Mouse (Mus musculus): ENCODE data around the gene Nme9. TPM values are rescaled to one million over a fixed set of nuclear protein-coding genes. Genes with fewer than 3 reads are reported as not detected.

Nme9 gene
- polyA plus RNA-seq (2016; fragmentation: Nextera tagmentation; extraction: Ambion mirVana): 0.31 and 0.42 TPM in 2 replicates

GRCm38 (mm10) chr9:99451161-99451560 lies at the start of gene Nme9:
Gene Nme9 (plus strand): TSS chr9:99451475.
- H3K27me3 ChIP-seq: peaks cover 23% of the 10 kb centered on the region; the same call in 1 of the 2 replicates
- WGBS: 9% methylated on average over 14 of the region's 14 CpGs
- H3K36me3 ChIP-seq (replicated peaks): no peaks in the 10 kb centered on the region
- H3K4me1 ChIP-seq: peaks cover 5% of the 10 kb centered on the region; the same call in 1 of the 2 replicates
- no peaks in the 10 kb centered on the region for H3K9me3 ChIP-seq
- no peak for ATAC-seq (ENCODE audit: low FRiP score)
- no peak within 1 kb of the TSS for H3K4me3 ChIP-seq (replicated peaks)
- H3K27ac ChIP-seq: no peak within 1 kb of the TSS
- no peak within 1 kb of the TSS for H3K9ac ChIP-seq
- 0 out of 2 replicates have a peak within 1 kb of the TSS, but pooled peaks have one; percentile 17 for H3K4me2 ChIP-seq

- H3K9ac ChIP-seq: no peak overlapping the region
- no peak overlapping the region for H3K4me2 ChIP-seq
- no peak for ATAC-seq (ENCODE audit: low FRiP score)
- no peaks in the 10 kb centered on the region for H3K4me1 ChIP-seq
- no peaks in the 10 kb centered on the region for H3K36me3 ChIP-seq (replicated peaks)
- H3K9me3 ChIP-seq: no peaks in the 10 kb centered on the region
- no peak overlapping the region for H3K4me3 ChIP-seq (replicated peaks)
- no peaks in the 10 kb centered on the region for H3K27me3 ChIP-seq
- no peak overlapping the region for H3K27ac ChIP-seq
- WGBS: 81% methylated on average over 3 of the region's 3 CpGs
Observed at GRCm38 (mm10) chr9:99409280-99409679, 42.0 kb upstream of the Nme9 start.

GRCm38 (mm10) chr9:99411093-99411492 lies 40.2 kb upstream of the Nme9 start:
- H3K27me3 ChIP-seq: no peaks in the 10 kb centered on the region
- no peaks in the 10 kb centered on the region for H3K36me3 ChIP-seq (replicated peaks)
- H3K27ac ChIP-seq: no peak overlapping the region
- no peaks in the 10 kb centered on the region for H3K9me3 ChIP-seq
- no peak overlapping the region for H3K4me3 ChIP-seq (replicated peaks)
- no peak overlapping the region for H3K4me2 ChIP-seq
- ATAC-seq (ENCODE audit: low FRiP score): no peak
- H3K4me1 ChIP-seq: no peaks in the 10 kb centered on the region
- H3K9ac ChIP-seq: no peak overlapping the region
- 91% methylated on average over 5 of the region's 5 CpGs for WGBS

GRCm38 (mm10) chr9:99411785-99412184 lies 39.5 kb upstream of the Nme9 start:
- no peaks in the 10 kb centered on the region for H3K9me3 ChIP-seq
- 92% methylated on average over 4 of the region's 4 CpGs for WGBS

GRCm38 (mm10) chr9:99416809-99417208 lies 34.5 kb upstream of the Nme9 start:
- H3K9me3 ChIP-seq: no peaks in the 10 kb centered on the region
- no peak overlapping the region for H3K4me3 ChIP-seq (replicated peaks)
- no peak overlapping the region for H3K9ac ChIP-seq
- no peak overlapping the region for H3K27ac ChIP-seq
- peaks cover 20% of the 10 kb centered on the region for H3K4me1 ChIP-seq
- H3K4me2 ChIP-seq: no peak overlapping the region
- no peak for ATAC-seq (ENCODE audit: low FRiP score)
- no peaks in the 10 kb centered on the region for H3K27me3 ChIP-seq
- 88% methylated on average over 3 of the region's 3 CpGs for WGBS
- no peaks in the 10 kb centered on the region for H3K36me3 ChIP-seq (replicated peaks)

More at GRCm38 (mm10) chr9:99411785-99412184, 39.5 kb upstream of the Nme9 start:
- no peaks in the 10 kb centered on the region for H3K27me3 ChIP-seq
- H3K9ac ChIP-seq: no peak overlapping the region
- H3K36me3 ChIP-seq (replicated peaks): no peaks in the 10 kb centered on the region
- H3K4me3 ChIP-seq (replicated peaks): no peak overlapping the region
- H3K27ac ChIP-seq: no peak overlapping the region
- no peak overlapping the region for H3K4me2 ChIP-seq
- no peak for ATAC-seq (ENCODE audit: low FRiP score)
- H3K4me1 ChIP-seq: no peaks in the 10 kb centered on the region

- Histone ChIP-seq H3K9ac (no peak overlapping the region), H3K4me1 (peaks cover 20% of the 10 kb centered on the region), H3K4me2 (no peak overlapping the region), H3K36me3 (replicated peaks) (no peaks in the 10 kb centered on the region), H3K27me3 (no peaks in the 10 kb centered on the region), H3K27ac (peak overlapping the region; percentile 13; the same call in 1 of the 2 replicates), H3K4me3 (replicated peaks) (no peak overlapping the region), H3K9me3 (no peaks in the 10 kb centered on the region)
- no peak for ATAC-seq (ENCODE audit: low FRiP score)
- WGBS: 77% methylated on average over 4 of the region's 4 CpGs
Observed at GRCm38 (mm10) chr9:99417288-99417846, 33.9 kb upstream of the Nme9 start.

GRCm38 (mm10) chr9:99418377-99418776 lies 32.9 kb upstream of the Nme9 start:
- H3K4me3 ChIP-seq (replicated peaks): no peak overlapping the region
- no peaks in the 10 kb centered on the region for H3K27me3 ChIP-seq
- H3K27ac ChIP-seq: no peak overlapping the region
- peaks cover 28% of the 10 kb centered on the region for H3K4me1 ChIP-seq
- no peak overlapping the region for H3K4me2 ChIP-seq
- ATAC-seq (ENCODE audit: low FRiP score): no peak; the same call in 1 of the 2 replicates
- no peaks in the 10 kb centered on the region for H3K36me3 ChIP-seq (replicated peaks)
- H3K9me3 ChIP-seq: no peaks in the 10 kb centered on the region
- WGBS: 68% methylated on average over 5 of the region's 5 CpGs
- no peak overlapping the region for H3K9ac ChIP-seq

GRCm38 (mm10) chr9:99419951-99420701 lies 31.1 kb upstream of the Nme9 start:
- no peaks in the 10 kb centered on the region for H3K27me3 ChIP-seq

GRCm38 (mm10) chr9:99421914-99422313 lies 29.4 kb upstream of the Nme9 start:
- H3K9ac ChIP-seq: no peak overlapping the region
- H3K4me2 ChIP-seq: no peak overlapping the region
- H3K36me3 ChIP-seq (replicated peaks): no peaks in the 10 kb centered on the region
- no peak overlapping the region for H3K27ac ChIP-seq
- 79% methylated on average over 3 of the region's 3 CpGs for WGBS
- no peaks in the 10 kb centered on the region for H3K27me3 ChIP-seq
- H3K4me3 ChIP-seq (replicated peaks): no peak overlapping the region
- no peak for ATAC-seq (ENCODE audit: low FRiP score)
- peaks cover 41% of the 10 kb centered on the region for H3K4me1 ChIP-seq
- H3K9me3 ChIP-seq: no peaks in the 10 kb centered on the region

More at GRCm38 (mm10) chr9:99419951-99420701, 31.1 kb upstream of the Nme9 start:
- H3K27ac ChIP-seq: no peak overlapping the region
- H3K9ac ChIP-seq: no peak overlapping the region
- H3K4me2 ChIP-seq: no peak overlapping the region
- no peak for ATAC-seq (ENCODE audit: low FRiP score)
- H3K4me3 ChIP-seq (replicated peaks): no peak overlapping the region
- WGBS: 83% methylated on average over 8 of the region's 8 CpGs
- H3K36me3 ChIP-seq (replicated peaks): no peaks in the 10 kb centered on the region
- no peaks in the 10 kb centered on the region for H3K9me3 ChIP-seq
- H3K4me1 ChIP-seq: peaks cover 41% of the 10 kb centered on the region

- 66% methylated on average over 9 of the region's 9 CpGs for WGBS
- Histone ChIP-seq H3K9ac (no peak overlapping the region), H3K4me2 (no peak overlapping the region), H3K4me3 (replicated peaks) (no peak overlapping the region), H3K4me1 (peaks cover 22% of the 10 kb centered on the region), H3K9me3 (no peaks in the 10 kb centered on the region), H3K27ac (no peak overlapping the region), H3K36me3 (replicated peaks) (no peaks in the 10 kb centered on the region), H3K27me3 (no peaks in the 10 kb centered on the region)
- ATAC-seq (ENCODE audit: low FRiP score): no peak
Observed at GRCm38 (mm10) chr9:99423692-99424573, 27.3 kb upstream of the Nme9 start.

GRCm38 (mm10) chr9:99424574-99424863 lies 26.8 kb upstream of the Nme9 start:
- 81% methylated on average over 4 of the region's 4 CpGs for WGBS
- Histone ChIP-seq H3K36me3 (replicated peaks) (no peaks in the 10 kb centered on the region), H3K4me1 (peaks cover 21% of the 10 kb centered on the region), H3K4me2 (no peak overlapping the region), H3K9ac (no peak overlapping the region), H3K27ac (no peak overlapping the region), H3K9me3 (no peaks in the 10 kb centered on the region), H3K4me3 (replicated peaks) (no peak overlapping the region), H3K27me3 (no peaks in the 10 kb centered on the region)
- ATAC-seq (ENCODE audit: low FRiP score): no peak

GRCm38 (mm10) chr9:99425262-99425661 lies 26.0 kb upstream of the Nme9 start:
- no peak overlapping the region for H3K9ac ChIP-seq
- peaks cover 21% of the 10 kb centered on the region for H3K4me1 ChIP-seq
- ATAC-seq (ENCODE audit: low FRiP score): no peak
- no peaks in the 10 kb centered on the region for H3K27me3 ChIP-seq
- WGBS: 71% methylated on average over 9 of the region's 9 CpGs
- no peaks in the 10 kb centered on the region for H3K9me3 ChIP-seq
- no peak overlapping the region for H3K4me3 ChIP-seq (replicated peaks)
- H3K27ac ChIP-seq: no peak overlapping the region
- no peaks in the 10 kb centered on the region for H3K36me3 ChIP-seq (replicated peaks)
- no peak overlapping the region for H3K4me2 ChIP-seq
